Mouse (Mus musculus) layer of hippocampus, postnatal 10 days (tissue): ENCODE results near the gene Gm45521. TPM values are rescaled to one million over a fixed set of nuclear protein-coding genes. Genes with fewer than 3 reads are reported as not detected.
A peak's percentile ranks its signal among the peaks of the same experiment; 100 is the strongest.

Source experiments
- DNase-seq, 2 experiments: peaks; one replicate each; pipeline ENCODE4 v3.0.0; 2021; ENCODE audit warnings: low spot score in 2 of 2
- total RNA-seq, 2 experiments: library from RNA; stranded (reverse); gene quantifications; 2 replicates each; pipeline ENCODE4 v1.2.3; 2021

Gene Gm45521
- total RNA-seq, 2 experiments from 2014 or later: 0.54 to 0.96 TPM

- DNase-seq: no peak
Measured at GRCm38 (mm10) chr14:7951234-7951633, 5.9 kb upstream of the Gm45521 start.

GRCm38 (mm10) chr14:7952610-7953254 is 4.4 kb upstream of the Gm45521 start:
- DNase-seq: no peak

GRCm38 (mm10) chr14:7954071-7954471 is 3.0 kb upstream of the Gm45521 start:
- DNase-seq: no peak

DNA sequence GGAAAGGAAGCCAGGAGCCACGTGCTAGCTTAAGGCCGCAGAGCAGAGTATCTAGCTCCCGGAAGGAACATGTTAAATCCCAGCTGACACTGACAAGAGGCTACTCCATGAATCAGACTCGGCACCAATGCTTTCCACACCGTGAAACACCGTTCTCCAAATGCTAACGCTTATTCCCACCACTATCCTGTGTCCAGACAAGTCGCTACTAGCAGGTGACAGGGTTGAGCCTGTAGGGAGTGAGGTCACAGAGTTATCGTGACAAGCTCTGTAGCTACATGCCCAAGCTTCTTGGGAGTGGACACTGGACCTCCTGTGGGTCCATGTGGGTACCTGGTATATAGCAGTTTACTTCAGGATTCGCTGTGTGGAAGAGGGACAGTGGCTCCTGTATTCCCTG is 661 bp upstream of the Gm45521 start:
- DNase-seq: no peak

DNA sequence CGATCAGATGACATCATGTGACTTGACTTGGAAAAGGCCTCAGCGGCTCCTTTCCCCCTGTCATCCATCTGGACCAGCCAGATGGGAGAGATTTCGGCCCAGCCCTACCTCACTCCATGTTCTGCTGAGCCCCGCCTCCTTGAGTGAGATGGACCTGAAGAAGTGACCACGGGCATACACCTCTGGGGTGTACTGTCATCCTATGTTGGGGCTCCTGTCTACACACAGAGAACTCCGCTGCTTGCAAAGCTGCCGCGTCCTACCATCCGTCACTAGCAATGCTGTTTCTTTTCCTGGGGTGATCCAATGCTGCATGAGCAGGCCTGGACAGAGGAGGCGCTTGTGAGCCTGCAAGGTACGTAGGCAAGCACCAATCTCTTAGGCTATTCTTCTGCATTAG is 3.5 kb downstream of the Gm45521 start:
- DNase-seq: peak; percentile 56 to 65

GRCm38 (mm10) chr14:7961714-7962113 is 4.6 kb downstream of the Gm45521 start:
- DNase-seq: no peak

DNA sequence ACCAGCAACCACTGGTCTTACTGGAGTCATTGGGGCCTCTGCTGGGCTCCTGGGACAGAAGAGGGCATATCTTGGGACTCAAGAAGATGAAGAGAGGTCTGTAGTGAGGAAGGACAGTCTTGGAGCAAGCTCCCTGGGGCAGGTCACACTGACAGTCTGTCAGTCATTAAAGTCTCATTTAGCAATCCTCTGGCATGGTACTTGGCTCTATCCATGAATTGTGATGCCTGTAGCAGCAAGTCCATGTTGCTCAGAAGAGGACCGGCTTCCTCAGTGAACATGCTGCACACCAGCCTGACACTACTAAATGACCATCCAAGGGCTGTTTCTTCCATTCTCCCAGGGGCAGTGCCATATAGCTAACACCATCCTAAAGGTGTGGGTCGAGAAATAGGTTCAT is 5.5 kb downstream of the Gm45521 start:
- no peak for DNase-seq

DNA sequence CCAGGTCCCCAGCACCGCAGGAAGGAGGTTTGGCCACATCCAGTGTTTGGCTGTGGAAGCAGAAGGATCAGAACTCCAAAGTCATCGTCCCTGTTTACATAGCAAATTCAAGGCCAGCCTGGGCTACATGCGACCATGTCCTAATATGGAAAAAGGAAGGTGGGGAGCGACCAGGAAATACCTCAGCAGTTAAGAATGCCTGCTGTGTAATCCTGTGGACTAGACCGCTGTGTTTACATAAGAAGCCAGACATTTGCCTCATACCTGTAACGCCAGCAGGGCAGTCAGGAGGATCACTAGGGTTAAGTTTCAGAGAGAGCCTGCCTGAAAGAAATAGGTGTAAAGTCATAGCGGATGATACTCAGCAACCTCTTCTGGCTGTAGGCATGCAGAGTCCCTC is 6.1 kb downstream of the Gm45521 start:
- no peak for DNase-seq

DNA sequence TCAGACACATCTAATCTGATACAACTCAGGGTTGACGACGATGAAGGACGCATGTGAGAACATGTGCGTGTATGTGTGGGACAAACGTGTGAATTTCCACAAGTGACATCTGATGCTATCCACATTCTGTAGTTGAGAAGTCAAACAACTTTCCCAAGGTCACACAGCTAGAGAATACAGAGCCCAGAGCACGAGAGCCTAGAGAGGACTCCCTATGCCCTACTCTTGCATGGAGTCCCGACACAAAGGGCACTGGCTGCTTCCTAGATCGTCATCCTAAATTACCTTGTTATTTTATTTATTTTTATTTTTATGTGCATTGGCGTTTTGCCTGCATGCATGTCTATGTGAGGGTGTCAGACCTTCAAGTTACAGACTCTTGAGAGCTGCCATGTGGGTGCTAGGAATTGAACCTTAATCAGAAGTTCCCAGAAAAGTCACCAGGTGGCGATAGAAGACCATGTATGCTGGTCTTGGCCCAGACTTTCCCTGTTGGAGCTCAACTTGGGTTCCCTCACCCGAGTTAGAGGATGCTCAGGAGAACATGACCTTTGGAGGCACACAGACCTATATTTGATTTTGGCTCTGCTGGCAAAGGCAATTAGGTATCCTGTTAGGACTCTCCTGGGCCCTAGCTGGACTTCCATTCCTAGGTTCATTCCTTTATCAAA is 7.3 kb downstream of the Gm45521 start:
- peak; percentile 74 to 83 for DNase-seq

- peak in 1 of 2 experiments; percentile 35 for DNase-seq
Measured at GRCm38 (mm10) chr14:7971889-7972493, 14.9 kb downstream of the Gm45521 start.

DNA sequence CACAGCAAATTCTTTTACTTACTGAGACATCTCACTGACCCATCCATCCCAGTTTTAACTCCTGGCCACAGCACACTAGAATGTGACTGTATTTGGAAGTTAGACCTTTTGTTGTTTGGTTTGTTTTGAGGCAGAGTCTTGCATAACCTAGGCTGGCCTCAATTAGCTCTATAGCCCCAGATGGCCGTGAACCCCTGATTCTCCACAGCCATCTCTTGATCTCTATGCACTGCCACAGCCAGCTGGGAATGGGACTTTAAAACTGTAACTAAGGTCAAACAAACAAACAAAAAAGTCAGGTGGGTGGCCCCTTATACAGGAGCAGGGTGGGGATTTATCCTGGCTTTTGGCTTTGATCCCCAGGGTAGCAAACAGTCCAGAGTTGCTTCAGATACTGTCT is 17.6 kb downstream of the Gm45521 start:
- DNase-seq: no peak

GRCm38 (mm10) chr14:7975177-7975576 is 18.1 kb downstream of the Gm45521 start:
- no peak for DNase-seq

DNA sequence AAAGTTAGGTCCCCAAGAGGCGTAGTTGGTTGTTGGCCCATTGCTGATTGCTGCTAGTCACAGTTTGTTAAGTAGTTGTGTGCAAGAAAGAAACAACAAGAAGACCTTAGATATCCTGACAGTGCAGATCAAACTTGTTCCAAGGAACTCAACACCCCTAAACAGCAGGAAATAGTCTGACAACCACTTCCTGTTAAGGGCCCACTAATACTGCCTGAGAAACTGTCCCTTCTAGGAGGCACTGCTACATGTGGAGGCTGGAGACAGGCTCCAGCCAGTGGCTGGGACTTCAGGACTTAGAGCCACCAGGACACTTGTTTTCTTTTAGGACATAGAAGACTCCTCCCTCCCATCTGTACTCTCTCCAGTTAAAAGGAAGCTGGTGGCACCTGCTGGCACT is 20.4 kb downstream of the Gm45521 start:
- no peak for DNase-seq

- no peak for DNase-seq
Measured at GRCm38 (mm10) chr14:7978183-7978582, 21.1 kb downstream of the Gm45521 start.

DNA sequence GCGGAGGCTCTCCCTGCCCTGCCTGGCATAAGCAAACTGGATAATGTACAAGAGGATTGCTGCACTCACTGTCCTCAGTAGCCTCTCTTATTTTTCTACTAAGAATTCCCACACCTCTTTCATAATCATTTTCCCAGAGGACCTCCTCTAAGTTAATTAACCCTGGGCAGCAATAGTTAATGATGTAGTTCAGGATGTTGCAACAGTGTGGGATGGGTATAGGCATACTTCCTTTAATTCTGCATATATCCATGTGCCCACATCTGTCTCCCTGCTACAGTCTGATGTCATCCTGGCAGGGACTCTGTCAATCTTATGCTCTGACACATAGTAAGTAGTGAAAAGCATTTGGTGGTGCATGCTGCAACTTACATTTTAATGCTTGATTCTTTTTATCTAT is 24.1 kb downstream of the Gm45521 start:
- no peak for DNase-seq

DNA sequence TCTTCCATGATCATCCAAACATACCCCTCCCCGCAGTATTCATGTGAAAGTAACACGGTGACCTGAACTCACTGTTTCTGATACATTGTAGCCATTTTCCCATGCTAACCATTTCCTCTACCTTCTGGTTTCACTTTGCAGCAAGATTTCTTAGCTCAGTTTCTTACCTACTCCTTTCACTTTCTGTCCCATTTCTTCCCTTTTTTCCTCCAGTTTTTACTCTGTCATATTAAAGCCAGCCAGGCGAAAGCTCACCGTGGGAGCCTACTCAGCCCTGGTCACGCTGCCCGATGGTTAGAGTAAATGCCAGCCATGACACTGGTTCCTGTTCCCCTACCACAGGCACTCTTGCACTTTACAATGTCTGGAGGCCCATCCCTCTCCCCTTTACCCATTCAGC is 29.8 kb downstream of the Gm45521 start:
- no peak for DNase-seq

GRCm38 (mm10) chr14:7989371-7989770 is 32.3 kb downstream of the Gm45521 start:
- DNase-seq: no peak

GRCm38 (mm10) chr14:7989961-7990360 is 32.9 kb downstream of the Gm45521 start:
- no peak for DNase-seq

- no peak for DNase-seq
Measured at GRCm38 (mm10) chr14:7991108-7991776, 34.2 kb downstream of the Gm45521 start.

DNA sequence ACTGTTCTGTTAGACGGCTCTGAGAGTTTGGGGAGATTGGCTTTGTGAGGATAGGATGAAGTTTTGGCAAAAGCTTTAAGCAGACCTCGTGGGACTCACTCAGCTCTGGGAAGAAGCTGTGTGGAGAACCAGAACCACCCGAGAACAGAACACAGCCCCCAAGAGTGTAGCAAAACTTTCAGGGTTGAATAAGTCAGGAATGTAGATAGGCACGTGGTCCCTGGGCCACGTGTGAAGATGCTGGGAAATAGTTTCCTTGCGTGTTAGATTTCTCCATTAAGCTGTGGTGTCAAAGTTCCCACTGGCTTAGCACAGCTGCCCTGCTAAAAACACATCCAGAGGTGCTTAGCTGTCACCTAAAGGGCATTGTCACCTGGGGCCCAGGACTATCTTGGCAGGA is 35.1 kb downstream of the Gm45521 start:
- no peak for DNase-seq

GRCm38 (mm10) chr14:7994271-7994767 is 37.2 kb downstream of the Gm45521 start, which contains the start of gene Dnase1l3:
Gene Dnase1l3, minus strand, starts transcription at chr14:7994573.
- peak; percentile 40 to 47 for DNase-seq

DNA sequence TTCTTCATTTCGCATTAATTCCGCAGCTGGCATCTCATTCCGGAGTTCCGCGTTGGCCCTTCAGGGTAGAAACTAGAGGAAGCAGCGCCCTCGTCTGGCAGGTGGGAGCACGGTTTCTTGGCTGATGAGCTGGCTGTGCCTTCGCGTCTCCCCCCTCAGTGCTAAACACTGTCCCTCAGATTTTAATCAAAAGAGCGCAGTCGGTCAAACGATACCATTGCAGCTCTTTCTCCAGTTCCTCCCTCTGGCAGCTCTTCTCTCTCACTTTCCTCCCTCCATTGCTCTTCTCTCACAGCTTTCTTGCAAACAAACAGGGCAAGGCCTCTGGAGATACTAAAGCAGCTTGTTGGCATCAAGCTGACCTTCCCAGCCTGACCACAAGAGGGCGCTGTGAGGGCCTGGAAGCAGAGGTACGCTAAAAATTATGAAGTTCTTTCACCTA is 40.2 kb downstream of the Gm45521 start:
- DNase-seq: peak; percentile 96
